Mouse (Mus musculus): ENCODE measurements at regions not wholly inside any gene's neighbourhood (a gene's known extent, or its start where the extent isn't known, plus 50 kb on each side); places are given as distances from the start of the nearest gene placed in this dataset.

GRCm38 (mm10) chr15:59263433-59264328, 374.6 kb downstream of the Gm49356 start:
- H3K9ac ChIP-seq (ENCODE audit: low read depth, low read length) = no peak overlapping the region
- ATAC-seq (replicated peaks; ENCODE audit: low FRiP score, low read depth) = peak; percentile 29; the same call in 1 of the 2 replicates
- no peak overlapping the region for H3K4me2 ChIP-seq (ENCODE audit: low read length)

More at GRCm38 (mm10) chr15:59263433-59264328, 374.6 kb downstream of the Gm49356 start:
- peak; percentile 77 for DNase-seq (ENCODE audit: low spot score)
- 50% methylated on average over 13 of the region's 13 CpGs for WGBS
- no peaks in the 10 kb centered on the region for H3K4me1 ChIP-seq (replicated peaks; ENCODE audit: insufficient read depth, low read length)
- H3K4me3 ChIP-seq (replicated peaks; ENCODE audit: low read depth, low read length) = no peak overlapping the region
- TF ChIP-seq CTCF (IDR thresholded peaks at IDR 0.05; ENCODE audit: low read depth) = peak; percentile 31; the same call in 1 of the 2 replicates
- no peaks in the 10 kb centered on the region for H3K36me3 ChIP-seq (ENCODE audit: insufficient read depth, low read length)
- H3K9me3 ChIP-seq (replicated peaks; ENCODE audit: low read length) = no peaks in the 10 kb centered on the region
- H3K27ac ChIP-seq = peak overlapping the region; percentile 50
- no peaks in the 10 kb centered on the region for H3K27me3 ChIP-seq (ENCODE audit: insufficient read depth, low read length)

Measured in kidney, postnatal 0 days (tissue).